Mouse (Mus musculus) testis, postnatal 14 days (tissue): ENCODE data around the gene Ptprm.

Experiments
- DNase-seq: peaks from one replicate; pipeline ENCODE4 v3.0.0; 2021; ENCODE audit warnings: low spot score

Gene Ptprm

GRCm38 (mm10) chr17:67226991-67227390 is 127.3 kb downstream of the Ptprm start:
- no peak for DNase-seq

GRCm38 (mm10) chr17:67215326-67215725 is 138.9 kb downstream of the Ptprm start:
- no peak for DNase-seq

- no peak for DNase-seq
These were observed 140.5 kb downstream of the Ptprm start for GRCm38 (mm10) chr17:67213711-67214110.

- DNase-seq: no peak
These were observed 144.4 kb downstream of the Ptprm start for GRCm38 (mm10) chr17:67209676-67210344.

GRCm38 (mm10) chr17:67208600-67208999 is 145.7 kb downstream of the Ptprm start:
- no peak for DNase-seq

- no peak for DNase-seq
These were observed 147.3 kb downstream of the Ptprm start for GRCm38 (mm10) chr17:67206984-67207383.

GRCm38 (mm10) chr17:67201151-67201550 is 153.1 kb downstream of the Ptprm start:
- DNase-seq: no peak

GRCm38 (mm10) chr17:67193728-67194127 is 160.5 kb downstream of the Ptprm start:
- no peak for DNase-seq

GRCm38 (mm10) chr17:67188514-67188913 is 165.7 kb downstream of the Ptprm start:
- DNase-seq: no peak

GRCm38 (mm10) chr17:67186879-67187278 is 167.4 kb downstream of the Ptprm start:
- no peak for DNase-seq

GRCm38 (mm10) chr17:67185942-67186341 is 168.3 kb downstream of the Ptprm start:
- no peak for DNase-seq

GRCm38 (mm10) chr17:67179446-67179845 is 174.8 kb downstream of the Ptprm start:
- no peak for DNase-seq

- no peak for DNase-seq
These were observed 175.5 kb downstream of the Ptprm start for GRCm38 (mm10) chr17:67178686-67179265.

GRCm38 (mm10) chr17:67175836-67176235 is 178.4 kb downstream of the Ptprm start:
- DNase-seq: peak; percentile 5

- DNase-seq: no peak
These were observed 182.9 kb downstream of the Ptprm start for GRCm38 (mm10) chr17:67171353-67171752.

GRCm38 (mm10) chr17:67170696-67171095 is 183.6 kb downstream of the Ptprm start:
- no peak for DNase-seq

- no peak for DNase-seq
These were observed 188.4 kb downstream of the Ptprm start for GRCm38 (mm10) chr17:67165876-67166275.

GRCm38 (mm10) chr17:67159611-67160010 is 194.6 kb downstream of the Ptprm start:
- DNase-seq: no peak

GRCm38 (mm10) chr17:67157089-67157752 is 197.0 kb downstream of the Ptprm start:
- DNase-seq: no peak

GRCm38 (mm10) chr17:67152218-67152617 is 202.0 kb downstream of the Ptprm start:
- DNase-seq: no peak

- no peak for DNase-seq
These were observed 203.8 kb downstream of the Ptprm start for GRCm38 (mm10) chr17:67150441-67150840.

GRCm38 (mm10) chr17:67142183-67142756 is 212.0 kb downstream of the Ptprm start:
- no peak for DNase-seq

GRCm38 (mm10) chr17:67140502-67140901 is 213.8 kb downstream of the Ptprm start:
- DNase-seq: no peak
